Mouse (Mus musculus): Measurements from ENCODE around the gene Vav3. TPM values are rescaled to one million over a fixed set of nuclear protein-coding genes. Genes with fewer than 3 reads are reported as not detected.

Gene Vav3
- total RNA-seq, 2 experiments from 2014 or later = 4.2 to 9.0 TPM

- intact Hi-C loops (cut with DNase I) = loop anchor here (5.0 kb wide), 2 partner anchors 204 to 411 kb away; partner anchors contain the start of gene Ntng1
- DNase-seq (ENCODE audit: low spot score in 2 of 2) = no peak
Observed at GRCm38 (mm10) chr3:109731592-109732230, 391.3 kb downstream of the Vav3 start.

DNA sequence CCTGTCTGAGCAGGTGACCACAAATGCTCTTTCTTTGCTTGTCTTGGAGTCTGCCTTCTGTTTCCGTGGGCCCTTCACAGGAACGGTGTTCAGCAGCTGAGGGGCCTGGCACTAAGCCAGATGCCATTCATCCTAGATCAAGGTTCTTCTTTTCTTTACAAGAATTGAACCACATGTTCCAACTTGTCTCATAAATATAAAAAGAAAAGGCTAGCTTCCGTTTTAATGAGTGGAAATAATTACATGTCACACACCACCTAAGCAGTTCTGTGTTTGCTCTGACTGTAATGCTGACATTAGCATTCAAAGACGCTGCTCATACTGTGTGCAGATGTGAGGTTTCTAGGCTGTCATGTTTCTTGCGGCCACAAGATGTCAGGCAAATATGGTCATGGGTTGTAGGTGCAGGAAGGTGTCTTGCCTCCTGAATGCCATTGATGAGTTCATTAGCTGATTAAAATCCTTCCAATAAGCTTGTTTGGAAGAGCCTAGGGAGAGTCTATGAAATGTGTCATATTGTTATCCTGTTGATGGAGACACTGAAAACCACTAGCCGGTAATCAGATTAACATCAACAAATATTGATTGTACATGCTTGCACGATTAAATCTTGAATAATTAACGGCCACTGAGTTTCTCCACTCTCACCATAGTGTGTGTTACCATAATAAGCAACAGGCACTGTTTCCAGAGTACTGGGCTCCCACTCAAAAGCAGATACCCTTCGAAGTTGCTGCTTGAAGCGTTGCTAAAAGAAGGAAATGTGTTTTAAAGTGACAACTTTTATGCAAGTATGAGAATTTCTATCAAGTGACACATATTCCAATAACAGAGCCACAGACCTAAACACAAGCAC is 392.1 kb downstream of the Vav3 start:
- DNase-seq (ENCODE audit: low spot score in 2 of 2) = peak in 1 of 2 experiments; percentile 10
- intact Hi-C loops (cut with DNase I) = loop anchor here (5.0 kb wide), 2 partner anchors 205 to 410 kb away; partner anchors contain the start of gene Ntng1

Other genes with a start within 250 kb of the Vav3 start
- gene Slc25a24, start 217.5 kb upstream of the Vav3 start, total RNA-seq (2021) = 1 to 10 TPM; 2.4 to 2.7 TPM

All from left cerebral cortex, postnatal 36 days (tissue).